Mouse (Mus musculus) kidney, adult 2 months (tissue): ENCODE data around the gene Ndufs2.

ENCODE experiments used
- CTCF ChIP-seq: fragments of 200-500 bp; conservative IDR thresholded peaks from 2 replicates; pipeline ENCODE4 v1.5.1; 2011; ENCODE audit warnings: low read depth, mild to moderate bottlenecking, control low read depth, low read length, moderate library complexity, mixed read lengths; ENCODE audit not compliant: insufficient read depth, insufficient read length
- POLR2A ChIP-seq: fragments of 200-500 bp; IDR thresholded peaks from one replicate; pipeline ENCODE4 v1.6.1; 2011; ENCODE audit warnings: low read depth, low read length, control low read depth

GRCm38 (mm10) chr1:171249913-171250600, 1.1 kb downstream of the Ndufs2 start, which contains the start of gene Adamts4:
- no peak for TF ChIP-seq CTCF
- TF ChIP-seq POLR2A: no peak
